Mouse (Mus musculus) 3T3-L1 (cell line): ENCODE data around the gene Slc6a18.
A peak's percentile ranks its signal among the peaks of the same experiment; 100 is the strongest.

Experiments
- DNase-seq: peaks from one replicate; pipeline ENCODE4 v3.0.0-alpha.2; 2015; ENCODE audit warnings: low read depth, low spot score

Gene Slc6a18

DNA sequence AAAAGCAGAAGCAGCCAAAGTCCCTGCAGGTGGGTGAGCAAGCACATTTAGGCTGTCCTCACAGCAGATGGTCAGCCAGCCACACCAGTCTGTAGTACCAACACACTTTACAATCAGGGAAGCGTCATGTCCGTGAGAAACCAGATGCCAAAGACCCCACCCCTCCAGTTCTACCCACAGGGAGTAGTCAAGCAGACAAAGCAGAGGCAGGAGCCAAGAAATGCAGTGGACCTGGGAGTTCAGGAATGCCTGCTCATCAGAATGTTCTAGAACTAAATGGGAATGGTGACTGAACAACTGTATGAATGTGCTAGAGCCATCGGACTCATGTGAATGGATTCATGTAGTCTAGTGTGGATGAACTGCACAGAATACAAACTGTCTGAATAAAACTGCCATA, 9.8 kb upstream of the Slc6a18 start:
- no peak for DNase-seq

- DNase-seq, result no peak
Observed at GRCm38 (mm10) chr13:73685502-73685901, 7.7 kb upstream of the Slc6a18 start.

DNA sequence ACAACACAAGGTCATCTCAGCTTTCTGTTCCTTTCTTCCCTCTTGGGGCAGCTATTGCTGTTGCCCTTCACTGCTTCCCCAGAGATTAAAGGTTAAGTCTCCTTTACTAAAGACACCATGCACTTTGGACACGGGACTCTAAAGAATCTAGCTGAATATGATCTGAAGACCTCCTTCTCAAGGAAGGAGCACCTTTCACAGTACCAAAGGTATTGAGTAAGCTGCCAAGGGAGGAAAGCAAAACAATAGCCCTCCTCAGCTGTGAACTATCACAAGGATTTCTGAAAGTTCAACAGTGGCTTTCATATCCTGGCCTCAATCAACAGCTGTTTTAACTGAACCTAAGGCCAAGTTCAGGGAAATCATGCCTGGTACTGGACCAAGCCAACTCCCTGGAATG, 6.6 kb upstream of the Slc6a18 start:
- DNase-seq, result peak; percentile 8

GRCm38 (mm10) chr13:73683682-73684081, 5.9 kb upstream of the Slc6a18 start:
- peak; percentile 18 for DNase-seq

DNA sequence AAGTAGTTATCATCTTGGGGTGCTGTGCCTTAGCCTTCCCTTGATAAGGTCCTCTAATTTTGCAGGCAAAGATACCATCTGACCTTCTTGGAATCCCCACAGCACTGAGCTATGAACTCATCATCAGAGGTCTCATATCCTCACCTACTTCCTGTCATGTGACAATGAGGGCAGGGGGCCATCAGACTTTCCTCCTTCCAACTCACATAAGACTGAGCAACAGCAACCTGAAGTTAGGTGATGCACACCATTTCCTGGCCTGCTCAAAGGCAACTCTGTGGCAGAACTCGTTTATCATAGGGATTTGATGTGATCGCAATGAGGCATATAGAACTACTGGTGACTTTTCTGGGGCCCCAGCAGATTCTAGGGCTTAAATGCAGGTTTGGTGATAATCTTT, 4.4 kb upstream of the Slc6a18 start:
- no peak for DNase-seq

GRCm38 (mm10) chr13:73680394-73680793, 2.6 kb upstream of the Slc6a18 start:
- DNase-seq, result peak; percentile 63

DNA sequence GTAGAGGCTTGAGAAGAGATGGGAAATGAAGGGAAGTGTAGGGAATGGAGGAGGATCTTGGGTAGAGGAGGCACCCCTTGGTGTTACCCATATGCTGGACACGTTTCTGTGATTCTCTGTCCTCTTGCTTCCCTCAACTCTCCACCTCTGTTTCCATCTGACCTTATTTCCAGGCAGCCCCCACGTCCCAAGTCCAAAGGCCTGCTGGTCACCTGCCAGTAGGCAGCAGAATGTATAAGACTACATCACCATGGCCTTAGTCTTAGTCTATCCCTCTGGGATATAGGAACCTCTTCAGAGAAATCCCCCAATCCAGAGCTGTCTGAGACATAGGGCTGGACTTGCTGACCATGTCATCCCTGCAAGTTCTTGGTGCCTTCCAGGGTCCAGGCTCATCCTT, 1.5 kb upstream of the Slc6a18 start:
- DNase-seq, result no peak

DNA sequence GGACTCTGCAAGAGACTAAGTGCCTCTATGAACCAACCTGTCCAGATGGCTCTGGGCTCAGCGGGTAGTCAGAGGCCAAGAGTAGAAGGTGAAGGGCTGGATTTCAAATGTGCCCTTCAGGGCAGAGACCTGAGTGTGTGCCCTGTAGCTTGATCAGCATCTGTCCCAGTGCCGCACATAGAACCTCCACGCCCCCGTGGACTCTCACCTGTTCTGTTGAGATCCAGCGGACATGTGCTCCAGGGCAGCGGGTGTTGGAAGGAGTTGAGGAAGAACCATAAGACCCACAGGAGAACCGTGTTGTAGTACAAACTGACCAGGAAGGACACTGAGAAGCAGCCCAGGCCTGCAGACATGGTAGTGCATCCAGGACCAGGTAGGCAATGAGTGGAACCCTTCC, 2.7 kb downstream of the Slc6a18 start:
- no peak for DNase-seq

DNA sequence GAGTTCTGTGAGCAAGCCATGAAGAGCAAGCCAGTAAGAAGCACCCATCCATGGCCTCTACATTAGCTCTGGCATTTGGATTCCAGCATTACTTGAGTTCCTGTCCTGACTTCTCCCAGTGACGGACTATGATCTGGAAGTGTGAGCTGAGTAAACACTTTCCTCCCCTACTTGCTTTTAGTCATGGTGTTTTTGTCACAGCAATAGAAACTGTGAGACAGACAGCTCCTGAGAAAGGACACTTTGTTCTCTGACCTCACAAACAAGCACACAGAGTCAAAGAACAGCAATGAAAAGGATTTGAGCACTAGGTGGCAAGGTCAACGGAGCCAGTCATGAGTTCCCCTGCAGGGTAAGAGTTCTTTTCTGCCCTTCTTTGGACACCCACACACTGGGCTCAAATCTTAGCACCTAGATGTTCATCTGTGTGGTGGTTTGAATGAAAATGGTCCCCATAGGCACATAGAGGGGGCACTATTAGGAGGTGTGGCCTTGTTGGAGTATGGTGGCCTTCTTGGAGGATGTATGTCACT, 17.6 kb downstream of the Slc6a18 start:
- DNase-seq, result no peak

DNA sequence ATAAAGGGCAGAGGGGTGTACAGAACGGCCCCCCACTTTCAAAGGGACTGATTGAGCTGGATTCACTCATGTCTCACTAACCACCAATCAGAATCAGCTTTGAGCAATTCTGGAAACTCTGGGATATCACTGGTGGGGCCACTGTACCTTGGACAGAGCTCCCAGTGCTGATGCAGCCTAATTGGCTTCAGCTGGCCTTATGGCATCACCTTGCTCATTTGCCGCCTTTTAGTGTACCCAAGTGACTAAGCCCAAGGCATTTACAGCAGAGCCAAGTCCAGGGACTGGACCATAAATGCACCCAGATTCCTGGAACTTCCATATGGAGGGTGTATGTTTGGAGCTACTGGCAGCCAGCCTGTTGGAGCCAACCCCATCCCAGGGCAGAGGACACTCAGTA, 18.9 kb downstream of the Slc6a18 start:
- peak; percentile 6 for DNase-seq

GRCm38 (mm10) chr13:73654976-73655375, 22.8 kb downstream of the Slc6a18 start:
- no peak for DNase-seq

- DNase-seq, result no peak
Observed at GRCm38 (mm10) chr13:73653266-73653665, 24.6 kb downstream of the Slc6a18 start.

DNA sequence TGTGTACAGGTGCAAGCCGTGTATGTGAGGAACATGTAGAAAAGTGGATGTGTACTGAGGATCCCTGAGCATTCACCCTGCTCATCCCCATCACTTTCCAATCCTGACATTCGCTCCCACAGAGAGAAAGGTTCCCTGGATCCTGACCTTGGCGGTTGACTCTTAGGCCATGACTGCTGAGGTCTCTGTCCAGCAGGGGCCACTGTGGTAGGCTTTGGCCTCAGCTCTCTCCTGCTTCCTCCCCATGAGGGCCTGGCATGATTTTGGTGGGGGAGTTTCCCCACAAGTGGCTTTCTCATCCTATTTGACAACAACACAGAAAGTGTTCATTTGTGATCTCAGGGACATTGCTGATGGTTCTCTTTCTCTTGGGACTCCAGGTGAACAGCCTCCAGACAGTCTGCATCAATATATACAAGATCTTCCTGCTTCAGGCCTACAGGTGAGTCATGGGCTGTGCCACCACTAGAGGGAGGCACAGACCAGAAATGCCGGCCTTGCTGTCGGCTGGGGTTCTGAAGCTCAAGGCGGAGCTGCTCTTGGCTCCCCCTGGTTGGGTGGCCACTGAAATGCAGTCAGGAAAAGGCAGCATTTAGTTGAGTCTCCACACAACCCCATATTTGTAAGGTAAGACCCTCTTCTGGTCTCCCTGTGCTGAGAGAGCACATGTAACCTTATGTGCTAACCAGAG, 31.3 kb downstream of the Slc6a18 start:
- peak; percentile 77 for DNase-seq

GRCm38 (mm10) chr13:73641296-73641695, 36.5 kb downstream of the Slc6a18 start:
- no peak for DNase-seq

DNA sequence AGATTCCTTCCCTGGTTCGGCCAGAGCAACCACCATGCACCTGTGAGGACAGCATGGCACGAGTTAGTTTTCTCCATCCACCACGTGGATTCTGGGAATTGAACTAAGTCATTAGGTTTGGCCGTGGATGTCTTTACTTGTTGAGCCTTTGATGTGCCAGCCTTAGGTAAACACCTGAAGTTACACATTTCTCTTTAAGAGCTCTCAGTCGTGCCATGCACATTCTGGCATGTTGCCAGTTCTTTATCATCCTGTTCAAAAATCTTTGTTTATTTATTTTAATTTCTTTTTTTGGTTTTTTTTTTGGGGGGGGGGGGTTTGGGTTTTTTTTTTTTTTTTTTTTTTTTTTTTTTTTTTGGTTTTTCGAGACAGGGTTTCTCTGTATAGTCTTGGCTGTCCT, 40.0 kb downstream of the Slc6a18 start:
- no peak for DNase-seq

GRCm38 (mm10) chr13:73631837-73632236, 46.0 kb downstream of the Slc6a18 start:
- peak; percentile 48 for DNase-seq

GRCm38 (mm10) chr13:73628586-73629113, 49.2 kb downstream of the Slc6a18 start:
- no peak for DNase-seq

GRCm38 (mm10) chr13:73626745-73627549, 50.9 kb downstream of the Slc6a18 start, which contains the start of gene Tert:
Gene Tert, plus strand, starts transcription at chr13:73626911.
- DNase-seq, result peak; percentile 25

GRCm38 (mm10) chr13:73626410-73626744, 51.4 kb downstream of the Slc6a18 start:
- no peak for DNase-seq

DNA sequence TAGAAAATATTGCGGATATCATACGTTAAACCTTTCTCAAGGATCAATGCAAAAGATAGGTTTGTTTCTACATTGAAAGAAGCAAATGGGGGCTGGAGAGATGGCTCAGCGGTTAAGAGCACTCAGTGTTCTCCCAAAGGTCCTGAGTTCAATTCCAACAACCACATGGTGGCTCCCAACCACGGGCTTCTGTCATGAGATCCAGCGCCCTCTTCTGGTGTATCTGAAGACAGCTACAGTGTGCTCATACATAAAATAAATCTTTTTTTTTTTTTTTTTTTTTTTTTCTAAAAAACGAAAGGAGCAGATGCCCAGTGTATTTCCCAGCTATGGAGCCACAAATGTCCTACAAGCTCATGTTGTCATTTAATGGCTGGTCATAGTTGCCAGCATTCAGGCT, 57.2 kb downstream of the Slc6a18 start:
- DNase-seq, result peak; percentile 60

GRCm38 (mm10) chr13:73618406-73618805, 59.4 kb downstream of the Slc6a18 start:
- no peak for DNase-seq
